Mouse (Mus musculus) cerebellum, adult 18-20 months (tissue): ENCODE data around the gene Cwh43.

Experiments used
- DNase-seq, 2 experiments: peaks; one replicate each; pipeline ENCODE4 v3.0.0; 2021

Cwh43 gene

DNA sequence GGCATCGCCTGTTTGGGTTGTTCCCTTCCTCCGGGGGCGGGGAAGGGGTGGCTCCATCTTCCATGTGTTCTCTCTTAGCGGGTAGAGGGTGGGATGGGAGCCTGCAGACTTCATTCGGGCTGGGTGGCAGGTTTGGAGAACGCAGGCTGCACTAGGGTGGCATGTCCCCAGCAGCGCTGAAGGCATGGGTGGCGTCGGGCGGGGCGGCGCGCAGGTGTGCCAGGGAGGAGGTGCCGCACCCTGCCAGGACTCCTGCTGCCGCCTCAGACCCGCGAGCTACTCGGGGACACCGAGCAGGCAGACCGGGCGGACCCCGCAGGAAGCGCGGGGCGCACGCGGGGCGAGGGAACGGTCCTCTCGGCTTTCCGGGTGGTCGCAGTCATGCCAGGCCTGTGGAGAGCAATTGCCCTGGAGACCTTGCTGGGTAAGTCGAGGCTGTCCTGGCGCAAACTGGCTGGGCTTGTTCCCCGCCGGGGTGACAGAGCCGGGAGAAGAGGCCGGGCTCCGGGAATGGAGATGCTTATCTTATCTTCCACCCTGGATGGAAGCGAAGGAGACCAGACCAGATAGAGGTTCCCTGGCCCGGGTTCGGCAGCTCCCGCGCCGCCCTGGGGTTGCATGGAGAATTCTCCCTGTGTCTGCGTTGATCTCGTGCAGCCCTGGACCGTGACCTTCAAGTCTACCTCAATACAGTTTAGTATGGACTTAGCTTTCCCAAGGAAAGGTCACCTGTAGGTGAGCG lies at the start of gene Cwh43:
TSS of gene Cwh43 (plus strand) at position 95 of the 742 bp plus-strand sequence.
- DNase-seq, result no peak

DNA sequence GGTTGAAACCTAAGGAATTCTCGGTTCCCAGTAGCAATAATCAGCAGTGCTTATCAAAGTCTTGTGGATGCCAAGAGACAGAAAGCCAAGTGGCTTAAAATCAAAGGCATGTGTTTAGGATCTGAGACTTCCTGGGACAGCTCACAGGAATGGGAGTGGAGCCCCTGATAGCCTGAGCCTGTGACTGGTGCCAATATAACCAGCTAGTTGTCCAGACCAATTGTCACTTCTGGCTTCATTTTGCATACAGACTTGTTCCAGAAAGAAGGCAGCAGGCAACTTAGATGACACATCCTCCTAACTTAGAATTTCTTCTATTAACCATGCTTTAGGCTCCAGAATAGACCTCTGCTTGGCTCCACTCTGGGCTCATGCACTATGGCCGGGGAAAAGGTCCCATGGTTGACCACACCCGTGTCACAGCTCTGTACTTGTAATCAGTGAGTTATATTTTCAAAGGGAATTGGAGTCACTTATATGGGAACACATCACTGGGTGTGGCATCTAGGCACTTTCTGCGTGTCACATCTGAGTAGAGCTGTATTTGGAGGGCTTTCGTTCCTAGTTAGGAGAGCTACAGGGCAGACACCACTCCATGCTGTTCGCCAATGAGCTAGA lies 46.6 kb upstream of the Cwh43 start:
- DNase-seq, result no peak

DNA sequence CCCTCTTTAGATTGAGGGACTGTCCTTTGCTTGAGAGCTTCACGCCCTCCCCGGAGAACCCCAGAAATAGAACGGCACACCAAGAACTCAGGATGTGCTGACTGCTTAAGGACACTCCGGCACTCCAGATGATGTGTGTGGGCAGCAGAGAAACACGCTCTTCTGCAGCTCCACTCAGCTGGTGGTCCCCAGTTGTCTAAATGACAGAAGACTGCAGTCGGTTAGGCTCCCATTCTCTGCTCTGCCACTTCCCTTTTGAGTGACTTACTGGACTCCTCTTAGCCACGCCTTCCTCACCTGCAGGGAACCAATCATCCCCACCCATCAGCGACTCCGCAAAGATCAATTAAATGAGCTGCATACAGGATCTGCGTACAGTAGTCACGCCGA lies 46.1 kb upstream of the Cwh43 start:
- DNase-seq, result no peak

DNA sequence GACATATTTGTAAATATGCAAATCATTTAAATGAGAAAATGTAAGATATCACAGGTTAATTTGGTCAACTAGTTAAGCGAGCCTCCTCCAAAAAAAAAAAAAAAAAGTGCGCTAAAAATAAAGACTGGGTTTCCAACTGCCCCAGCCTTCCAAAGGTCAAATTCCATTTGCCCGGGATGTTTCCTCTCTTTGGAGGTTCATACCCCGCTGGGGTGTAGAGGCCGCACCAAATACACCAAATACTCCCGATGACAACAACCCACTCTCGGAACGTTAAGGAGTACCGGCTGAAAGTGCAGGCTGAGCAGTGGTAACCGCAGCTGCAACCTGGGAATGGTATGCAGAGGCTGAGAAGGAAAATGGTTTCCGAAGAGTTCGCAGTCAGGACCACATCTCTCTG lies 45.6 kb upstream of the Cwh43 start:
- no peak for DNase-seq

- no peak for DNase-seq
Measured at GRCm38 (mm10) chr5:73362338-73362737, 43.5 kb upstream of the Cwh43 start.

GRCm38 (mm10) chr5:73362791-73363190 lies 43.1 kb upstream of the Cwh43 start:
- DNase-seq, result no peak

GRCm38 (mm10) chr5:73364107-73364864 lies 41.6 kb upstream of the Cwh43 start:
- no peak for DNase-seq

GRCm38 (mm10) chr5:73367906-73368305 lies 38.0 kb upstream of the Cwh43 start:
- DNase-seq, result no peak

DNA sequence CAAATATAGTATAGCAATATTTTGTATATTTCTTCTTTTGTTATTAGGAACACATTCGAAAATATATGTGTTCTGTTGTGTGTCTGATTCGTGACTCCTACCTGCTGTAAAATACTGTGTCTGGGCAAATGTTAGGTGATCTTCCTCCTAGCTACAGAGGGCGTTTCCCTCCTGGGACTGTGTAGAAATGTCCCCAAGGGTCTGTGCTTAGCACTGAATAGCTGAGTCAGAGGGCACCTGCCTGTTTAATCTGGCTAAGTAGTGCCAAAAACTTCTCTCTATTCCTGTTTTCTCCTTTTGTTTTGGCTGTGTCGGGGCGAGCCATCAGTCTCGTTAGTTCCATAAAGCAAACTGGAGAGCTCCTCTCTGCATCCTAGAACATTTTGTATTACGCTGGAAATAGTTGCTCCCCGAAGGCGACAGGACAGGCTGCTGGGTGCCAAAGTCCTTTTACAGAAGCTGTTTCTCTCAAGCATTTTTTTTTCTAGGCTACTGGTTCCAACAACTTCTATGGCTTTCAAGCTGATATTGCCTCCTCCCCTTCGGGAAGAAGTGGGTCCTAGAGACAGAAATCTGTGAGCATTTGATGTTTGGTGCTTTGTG lies 36.9 kb upstream of the Cwh43 start:
- DNase-seq, result no peak

DNA sequence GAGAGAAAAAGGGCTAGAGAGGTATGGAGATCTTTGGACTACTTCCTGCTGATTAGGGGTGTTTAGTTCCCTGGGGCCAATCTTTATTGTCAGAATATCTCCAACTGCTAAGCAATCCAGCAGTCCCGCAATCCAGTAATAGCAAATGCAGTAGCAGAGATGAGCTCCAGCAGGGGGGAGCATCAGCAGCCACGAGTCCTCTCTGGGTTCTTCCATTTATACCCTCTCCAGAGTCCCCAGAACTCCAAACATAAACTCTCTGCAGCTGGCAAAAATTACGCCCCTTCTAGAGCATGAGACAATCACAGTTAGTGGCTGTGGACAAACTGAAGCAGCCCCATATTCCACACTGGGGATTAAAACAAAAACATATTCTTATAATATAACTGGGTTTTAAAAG lies 36.1 kb upstream of the Cwh43 start:
- no peak for DNase-seq

- no peak for DNase-seq
Measured at GRCm38 (mm10) chr5:73372601-73373000, 33.3 kb upstream of the Cwh43 start.

GRCm38 (mm10) chr5:73373184-73373583 lies 32.7 kb upstream of the Cwh43 start:
- DNase-seq, result no peak

DNA sequence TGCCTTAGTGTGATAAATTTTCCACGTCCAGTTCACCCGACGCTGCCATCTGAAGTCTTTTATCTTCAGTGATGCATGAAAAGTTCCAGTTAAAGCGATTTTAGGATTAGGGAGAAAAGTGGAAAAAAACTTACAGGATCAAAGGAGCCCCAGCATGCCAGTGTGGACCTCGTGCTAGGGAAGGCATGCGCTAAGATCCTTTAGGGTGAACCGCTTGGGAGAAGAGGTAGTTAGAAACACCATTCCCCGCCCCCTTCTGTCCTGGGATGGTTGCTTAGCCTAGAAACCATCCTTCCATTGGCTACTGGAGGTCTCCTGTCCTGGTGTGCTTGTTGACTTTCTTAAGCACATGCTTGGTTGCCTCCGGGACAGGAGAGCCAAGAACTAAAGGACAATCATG lies 29.8 kb upstream of the Cwh43 start:
- DNase-seq, result no peak

GRCm38 (mm10) chr5:73376491-73376890 lies 29.4 kb upstream of the Cwh43 start:
- DNase-seq, result no peak

DNA sequence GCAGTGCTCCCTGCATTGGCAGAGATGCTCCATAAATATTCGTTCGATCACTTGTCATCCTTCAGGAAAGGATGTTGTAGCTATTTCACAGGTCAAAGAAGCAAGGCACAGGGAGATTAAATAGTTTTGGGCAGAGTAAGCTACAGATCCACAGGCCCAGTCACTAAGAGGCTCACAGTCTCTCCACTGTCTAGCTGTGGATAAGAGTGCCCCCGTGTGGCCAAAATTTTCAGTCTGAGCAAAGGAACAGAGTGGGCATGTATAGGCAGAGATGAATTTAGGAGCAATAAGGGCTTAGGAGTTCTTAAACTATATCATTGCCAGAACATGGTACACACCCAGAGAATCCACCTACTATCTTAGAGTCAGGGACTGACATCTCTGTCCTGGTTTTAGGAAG lies 26.0 kb upstream of the Cwh43 start:
- DNase-seq, result peak; percentile 63 to 69

DNA sequence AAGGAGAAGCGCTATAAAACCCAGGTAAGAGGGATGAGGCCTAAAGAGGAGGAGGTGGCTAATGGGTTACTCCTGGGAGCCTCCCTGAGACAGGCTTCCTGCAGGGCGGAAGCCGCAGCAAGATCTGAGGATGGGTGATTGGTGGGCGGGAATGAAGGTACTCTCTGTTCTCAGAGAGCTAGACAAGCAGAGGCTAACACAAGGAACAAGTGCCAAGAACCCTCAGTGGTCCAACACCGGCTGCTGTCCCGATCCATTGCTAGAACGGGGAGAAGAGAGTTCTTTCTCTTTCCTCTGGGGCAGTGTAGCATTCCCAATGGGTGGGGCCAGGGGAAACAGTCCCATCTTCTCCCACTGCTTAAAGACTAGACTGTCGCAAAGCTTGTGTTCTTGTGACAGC lies 25.0 kb upstream of the Cwh43 start:
- no peak for DNase-seq

DNA sequence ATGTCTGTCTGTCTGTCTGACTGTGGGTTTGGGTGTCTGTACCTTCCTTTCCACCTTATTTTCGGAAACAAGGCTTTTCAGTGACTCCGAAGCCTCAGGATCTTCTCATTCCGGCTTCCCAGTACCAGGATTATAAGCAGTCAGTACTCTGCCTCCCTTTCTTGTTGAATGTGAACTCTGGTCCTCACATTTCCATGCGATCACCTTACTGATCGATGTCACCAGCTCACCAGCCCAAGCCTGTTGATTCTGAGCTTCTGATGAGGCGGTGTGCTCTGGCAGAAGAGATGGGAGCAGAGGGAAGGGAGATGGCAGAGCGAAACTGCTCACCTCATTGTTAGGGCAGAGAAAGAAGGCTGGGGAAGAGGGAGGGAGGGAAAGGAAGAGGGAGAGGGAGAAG lies 24.4 kb upstream of the Cwh43 start:
- DNase-seq, result no peak

- no peak for DNase-seq
Measured at GRCm38 (mm10) chr5:73381976-73382540, 23.8 kb upstream of the Cwh43 start.

- peak; percentile 45 to 65 for DNase-seq
Measured at GRCm38 (mm10) chr5:73382737-73383646, 22.9 kb upstream of the Cwh43 start.

DNA sequence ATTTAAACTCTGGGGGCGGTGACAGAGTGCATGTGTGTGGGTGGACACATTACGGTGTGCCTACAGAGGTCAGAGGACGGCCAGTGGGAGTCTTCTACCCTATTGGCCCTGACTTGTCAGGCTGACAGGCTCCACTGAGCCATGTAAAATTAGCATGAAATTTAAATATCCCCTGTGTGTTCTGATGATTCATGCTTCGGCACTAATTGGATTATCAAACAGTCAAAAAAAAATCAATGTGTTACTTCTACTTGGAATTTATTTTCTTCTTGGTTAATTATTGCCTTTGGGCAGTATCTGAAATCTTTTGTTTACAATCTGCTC lies 22.3 kb upstream of the Cwh43 start:
- no peak for DNase-seq

- DNase-seq, result no peak
Measured at GRCm38 (mm10) chr5:73393041-73393440, 12.8 kb upstream of the Cwh43 start.

- no peak for DNase-seq
Measured at GRCm38 (mm10) chr5:73399768-73400526, 5.9 kb upstream of the Cwh43 start.
